Mouse (Mus musculus): ENCODE data around the gene Megf11. TPM values are rescaled to one million over a fixed set of nuclear protein-coding genes. Genes with fewer than 3 reads are reported as not detected.

The Megf11 gene
- polyA plus RNA-seq, 1 experiment: 6.2 TPM

- peak overlapping the region; percentile 58 for H3K27ac ChIP-seq (ENCODE audit: insufficient read depth, low read length)
- H3K4me3 ChIP-seq (ENCODE audit: insufficient read depth, low read length): peak overlapping the region; percentile 46
- TF ChIP-seq CTCF (IDR thresholded peaks at IDR 0.05; ENCODE audit: extremely low read depth, insufficient read depth, low read length) (no peak), POLR2A (IDR thresholded peaks at IDR 0.05; ENCODE audit: extremely low read depth, insufficient read depth, low read length) (no peak)
- no peaks in the 10 kb centered on the region for H3K4me1 ChIP-seq (ENCODE audit: control insufficient read depth, insufficient read depth, low read length)
These were observed 350.7 kb downstream of the Megf11 start for GRCm38 (mm10) chr9:64736076-64736638.

DNA sequence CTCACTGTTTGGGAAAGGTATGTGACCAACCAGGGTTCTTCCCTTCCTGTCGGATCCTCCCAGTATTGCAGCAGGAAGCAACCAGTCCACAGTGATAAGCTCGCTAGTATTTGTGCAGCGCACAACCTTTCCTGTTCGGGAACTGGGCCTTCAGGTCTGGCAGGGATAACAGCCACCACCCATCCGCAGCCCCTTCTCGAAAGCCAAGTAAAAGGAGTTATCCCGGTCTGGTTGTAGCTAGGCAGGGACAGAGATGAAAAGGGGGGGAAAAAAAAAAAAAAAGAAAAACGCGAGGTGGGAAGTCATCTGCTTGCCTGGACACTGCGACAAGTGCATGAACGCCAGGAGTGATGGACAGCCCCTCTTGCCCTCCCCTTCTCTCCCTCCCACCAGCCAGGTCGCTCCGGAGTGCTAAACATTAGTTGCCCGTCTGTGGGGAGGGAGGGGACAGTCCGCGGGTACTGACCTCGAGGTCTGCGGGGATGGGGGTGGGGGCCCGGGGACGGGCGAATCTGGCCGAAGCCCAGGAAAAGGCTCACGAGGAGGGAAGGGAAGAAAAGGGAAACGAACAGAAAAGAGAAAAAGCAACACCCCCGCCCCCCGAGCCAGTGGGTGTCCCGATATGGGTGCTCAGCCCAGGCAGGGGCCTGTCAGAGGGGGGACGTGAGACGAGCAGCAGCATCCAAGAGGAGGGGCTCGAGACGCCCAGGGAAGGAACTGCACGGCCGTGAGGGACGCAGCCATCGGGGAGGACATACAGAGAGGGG lies 351.4 kb downstream of the Megf11 start:
- 0 out of 2 replicates have a peak, but pooled peaks have one; percentile 31 for TF ChIP-seq POLR2A (IDR thresholded peaks at IDR 0.05; ENCODE audit: extremely low read depth, insufficient read depth, low read length)
- TF ChIP-seq CTCF (IDR thresholded peaks at IDR 0.05; ENCODE audit: extremely low read depth, insufficient read depth, low read length): 0 out of 2 replicates have a peak, but pooled peaks have one; percentile 6
- peak overlapping the region; percentile 58 for H3K27ac ChIP-seq (ENCODE audit: insufficient read depth, low read length)
- no peaks in the 10 kb centered on the region for H3K4me1 ChIP-seq (ENCODE audit: control insufficient read depth, insufficient read depth, low read length)
- peak overlapping the region; percentile 46 for H3K4me3 ChIP-seq (ENCODE audit: insufficient read depth, low read length)

- Histone ChIP-seq H3K4me3 (ENCODE audit: insufficient read depth, low read length) (peak within 1 kb of the TSS; percentile 46), H3K27ac (ENCODE audit: insufficient read depth, low read length) (peak within 1 kb of the TSS; percentile 58), H3K4me1 (ENCODE audit: control insufficient read depth, insufficient read depth, low read length) (no peaks in the 10 kb centered on the region)
- TF ChIP-seq CTCF (IDR thresholded peaks at IDR 0.05; ENCODE audit: extremely low read depth, insufficient read depth, low read length) (no peak), POLR2A (IDR thresholded peaks at IDR 0.05; ENCODE audit: extremely low read depth, insufficient read depth, low read length) (peak; percentile 75)
These were observed 352.2 kb downstream of the Megf11 start, which contains the start of gene Rab11a for GRCm38 (mm10) chr9:64737406-64738201. Rab11a (minus strand) TSS chr9:64737758.

- Histone ChIP-seq H3K27ac (ENCODE audit: insufficient read depth, low read length) (no peak overlapping the region), H3K4me3 (ENCODE audit: insufficient read depth, low read length) (no peak overlapping the region), H3K4me1 (ENCODE audit: control insufficient read depth, insufficient read depth, low read length) (no peaks in the 10 kb centered on the region)
- TF ChIP-seq CTCF (IDR thresholded peaks at IDR 0.05; ENCODE audit: extremely low read depth, insufficient read depth, low read length) (no peak), POLR2A (IDR thresholded peaks at IDR 0.05; ENCODE audit: extremely low read depth, insufficient read depth, low read length) (no peak)
These were observed 353.6 kb downstream of the Megf11 start for GRCm38 (mm10) chr9:64739001-64739400.

DNA sequence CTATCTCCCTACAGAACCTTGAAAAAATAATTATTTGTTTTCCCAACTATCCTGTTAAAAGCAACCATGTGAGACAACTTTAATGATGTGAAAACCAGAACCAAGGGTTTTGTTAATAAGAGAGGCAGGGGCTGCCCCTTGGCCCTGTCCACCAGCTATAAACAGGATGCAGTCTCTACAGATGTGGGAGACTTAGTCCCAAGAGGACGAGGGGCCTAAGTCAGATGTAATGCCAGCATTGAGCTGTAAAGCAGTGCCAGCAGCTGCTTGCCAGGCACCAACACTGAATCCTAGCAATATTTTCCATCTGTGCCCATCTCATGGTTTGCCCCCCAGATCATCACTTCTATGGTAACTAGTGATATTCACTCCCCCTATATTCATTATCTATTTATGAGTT lies 357.0 kb downstream of the Megf11 start:
- TF ChIP-seq CTCF (IDR thresholded peaks at IDR 0.05; ENCODE audit: extremely low read depth, insufficient read depth, low read length): no peak
- no peak for TF ChIP-seq POLR2A (IDR thresholded peaks at IDR 0.05; ENCODE audit: extremely low read depth, insufficient read depth, low read length)
- Histone ChIP-seq H3K4me3 (ENCODE audit: insufficient read depth, low read length) (no peak overlapping the region), H3K4me1 (ENCODE audit: control insufficient read depth, insufficient read depth, low read length) (no peaks in the 10 kb centered on the region)

DNA sequence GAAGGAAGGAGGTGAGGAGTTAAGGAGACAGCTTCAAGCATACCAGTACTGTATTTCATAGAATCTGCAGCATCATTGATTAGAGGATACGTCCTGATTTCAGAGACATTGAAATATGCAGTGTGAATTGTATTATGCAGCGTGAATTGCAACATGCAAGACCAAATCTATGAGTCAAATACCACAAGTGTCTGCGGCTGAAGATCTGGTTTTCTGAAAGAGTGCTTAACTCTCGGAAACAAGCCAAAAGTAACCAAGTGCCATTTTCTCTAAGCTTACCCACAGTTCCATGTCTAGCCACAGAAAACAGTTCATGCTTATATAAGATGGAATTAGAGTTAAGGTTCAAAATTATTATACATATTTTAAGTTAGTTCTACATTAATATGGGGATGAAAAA lies 362.3 kb downstream of the Megf11 start:
- TF ChIP-seq POLR2A (IDR thresholded peaks at IDR 0.05; ENCODE audit: extremely low read depth, insufficient read depth, low read length): no peak
- TF ChIP-seq CTCF (IDR thresholded peaks at IDR 0.05; ENCODE audit: extremely low read depth, insufficient read depth, low read length): no peak

More for the DNA sequence above, 357.0 kb downstream of the Megf11 start:
- no peak overlapping the region for H3K27ac ChIP-seq (ENCODE audit: insufficient read depth, low read length)

DNA sequence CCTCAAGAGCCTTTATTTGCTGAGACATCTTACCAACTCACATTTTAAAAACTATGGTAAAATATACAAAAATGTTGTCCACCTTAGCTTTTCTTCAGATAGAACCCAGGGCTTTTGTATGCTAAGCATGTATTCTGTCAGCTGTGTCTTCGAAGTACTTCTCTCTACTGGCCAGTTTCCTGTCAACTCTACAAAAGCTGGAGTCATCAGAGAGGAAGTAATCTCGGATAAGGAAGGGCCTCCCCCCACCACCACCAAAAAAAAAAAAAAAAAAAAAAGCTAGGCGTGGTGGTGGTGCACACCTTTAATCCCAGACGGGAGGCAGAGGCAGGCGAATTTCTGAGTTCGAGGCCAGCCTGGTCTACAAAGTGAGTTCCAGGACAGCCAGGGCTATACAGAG lies 363.9 kb downstream of the Megf11 start:
- Histone ChIP-seq H3K27ac (ENCODE audit: insufficient read depth, low read length) (no peak overlapping the region), H3K4me3 (ENCODE audit: insufficient read depth, low read length) (no peak overlapping the region), H3K4me1 (ENCODE audit: control insufficient read depth, insufficient read depth, low read length) (no peaks in the 10 kb centered on the region)
- no peak for TF ChIP-seq CTCF (IDR thresholded peaks at IDR 0.05; ENCODE audit: extremely low read depth, insufficient read depth, low read length)
- TF ChIP-seq POLR2A (IDR thresholded peaks at IDR 0.05; ENCODE audit: extremely low read depth, insufficient read depth, low read length): no peak

More for the DNA sequence above, 362.3 kb downstream of the Megf11 start:
- Histone ChIP-seq H3K4me1 (ENCODE audit: control insufficient read depth, insufficient read depth, low read length) (no peaks in the 10 kb centered on the region), H3K27ac (ENCODE audit: insufficient read depth, low read length) (no peak overlapping the region), H3K4me3 (ENCODE audit: insufficient read depth, low read length) (no peak overlapping the region)

GRCm38 (mm10) chr9:64752575-64752974 lies 367.1 kb downstream of the Megf11 start:
- TF ChIP-seq CTCF (IDR thresholded peaks at IDR 0.05; ENCODE audit: extremely low read depth, insufficient read depth, low read length) (no peak), POLR2A (IDR thresholded peaks at IDR 0.05; ENCODE audit: extremely low read depth, insufficient read depth, low read length) (no peak)
- H3K4me1 ChIP-seq (ENCODE audit: control insufficient read depth, insufficient read depth, low read length): no peaks in the 10 kb centered on the region
- H3K27ac ChIP-seq (ENCODE audit: insufficient read depth, low read length): no peak overlapping the region
- H3K4me3 ChIP-seq (ENCODE audit: insufficient read depth, low read length): no peak overlapping the region

- no peak overlapping the region for H3K27ac ChIP-seq (ENCODE audit: insufficient read depth, low read length)
- H3K4me3 ChIP-seq (ENCODE audit: insufficient read depth, low read length): no peak overlapping the region
- TF ChIP-seq POLR2A (IDR thresholded peaks at IDR 0.05; ENCODE audit: extremely low read depth, insufficient read depth, low read length) (no peak), CTCF (IDR thresholded peaks at IDR 0.05; ENCODE audit: extremely low read depth, insufficient read depth, low read length) (no peak)
- H3K4me1 ChIP-seq (ENCODE audit: control insufficient read depth, insufficient read depth, low read length): no peaks in the 10 kb centered on the region
These were observed 372.6 kb downstream of the Megf11 start for GRCm38 (mm10) chr9:64758052-64758451.

Other genes with a start within 250 kb of the Megf11 start
- gene Zwilch, start 212.5 kb upstream of the Megf11 start, polyA plus RNA-seq (2012; rRNA removed): 5.4 and 6.5 TPM in 2 replicates
- gene Rpl4, start 212.3 kb upstream of the Megf11 start, polyA plus RNA-seq (2012; rRNA removed): 578 and 595 TPM in 2 replicates
- gene Snapc5, start 206.4 kb upstream of the Megf11 start, polyA plus RNA-seq (2012; rRNA removed): 33.2 and 34.1 TPM in 2 replicates
- gene Uchl4, start 150.4 kb upstream of the Megf11 start, polyA plus RNA-seq (2012; rRNA removed): 0.08 and 0.28 TPM in 2 replicates
- gene Map2k1, start 132.0 kb upstream of the Megf11 start, polyA plus RNA-seq (2012; rRNA removed): 172 and 175 TPM in 2 replicates
- gene Tipin, start 104.0 kb upstream of the Megf11 start, polyA plus RNA-seq (2012; rRNA removed): 31.0 and 33.9 TPM in 2 replicates
- gene Dis3l, start 44.3 kb upstream of the Megf11 start, polyA plus RNA-seq (2012; rRNA removed): 25.4 and 26.2 TPM in 2 replicates